Mouse (Mus musculus) embryonic facial prominence, embryonic 10.5 days (tissue): ENCODE data around the gene Gabra5. TPM values are rescaled to one million over a fixed set of nuclear protein-coding genes. Genes with fewer than 3 reads are reported as not detected.
A peak's percentile ranks its signal among the peaks of the same experiment; 100 is the strongest.

Source experiments
- DNase-seq: peaks from one replicate; pipeline ENCODE4 v3.0.0-alpha.2; 2017; ENCODE audit warnings: low spot score
- H3K27ac ChIP-seq: fragments of 300-500 bp; sonication (generic); replicated peaks from 2 replicates; pipeline ENCODE4 v1.5.1; 2016; ENCODE audit warnings: mild to moderate bottlenecking
- H3K27me3 ChIP-seq: fragments of 300-500 bp; sonication (generic); replicated peaks from 2 replicates; pipeline ENCODE4 v1.6.1; 2016; ENCODE audit warnings: low read depth, mild to moderate bottlenecking; ENCODE audit not compliant: poor library complexity, severe bottlenecking
- H3K36me3 ChIP-seq: fragments of 300-500 bp; sonication (generic); replicated peaks from 2 replicates; pipeline ENCODE4 v1.6.1; 2016; ENCODE audit warnings: mild to moderate bottlenecking, moderate library complexity
- H3K4me1 ChIP-seq: fragments of 300-500 bp; sonication (generic); 2 replicates; pipeline ENCODE4 v1.6.1; 2016
- H3K4me3 ChIP-seq: fragments of 300-500 bp; sonication (generic); 2 replicates; pipeline ENCODE4 v1.5.1; 2016; ENCODE audit warnings: mild to moderate bottlenecking, moderate library complexity
- H3K9me3 ChIP-seq: fragments of 300-500 bp; sonication (generic); 2 replicates; pipeline ENCODE4 v1.6.1; 2016; ENCODE audit warnings: mild to moderate bottlenecking
- WGBS: fragments of 180-500 bp; shearing (Covaris S2); methylation state at CpG from one replicate; pipeline ENCODE4 v1.1.7; 2016; 5-methylcytosine and 5-hydroxymethylcytosine counted together
- polyA plus RNA-seq: library from polyadenylated mRNA; unstranded; fragments of >200 nt; fragmentation: Nextera tagmentation; extraction: Ambion mirVana; gene quantifications from 2 replicates; pipeline ENCODE4 v1.2.1, GENCODE M21; 2016

Gene Gabra5
- polyA plus RNA-seq, 1 experiment from 2014 or later, result 0.27 TPM

DNA sequence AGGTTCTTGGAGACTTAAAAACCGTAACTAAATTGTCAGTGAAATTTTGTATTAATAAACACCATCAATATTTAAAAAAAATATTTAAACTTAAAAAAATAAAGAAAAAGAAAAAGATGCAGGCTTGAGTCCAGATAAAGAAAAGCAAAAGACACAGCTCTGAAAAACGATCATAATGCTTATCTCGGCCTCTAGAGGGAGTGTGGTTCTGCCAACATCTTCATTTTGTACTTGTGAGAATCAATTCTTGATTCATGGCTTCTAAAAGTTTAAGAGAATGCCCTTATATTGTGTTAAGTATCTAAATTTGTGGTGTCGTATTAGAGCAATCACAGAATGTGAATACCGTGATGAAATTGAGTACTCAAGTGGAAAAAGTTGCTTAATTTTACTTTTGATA is 49.5 kb downstream of the Gabra5 start:
- 71% methylated on average over 5 of the region's 5 CpGs for WGBS
- H3K4me1 ChIP-seq, result no peaks in the 10 kb centered on the region
- no peaks in the 10 kb centered on the region for H3K36me3 ChIP-seq
- H3K27ac ChIP-seq, result no peak overlapping the region
- 0 out of 2 replicates have a peak, but pooled peaks cover 2% of the 10 kb centered on the region for H3K9me3 ChIP-seq
- no peaks in the 10 kb centered on the region for H3K27me3 ChIP-seq
- no peak for DNase-seq
- H3K4me3 ChIP-seq, result no peak overlapping the region

DNA sequence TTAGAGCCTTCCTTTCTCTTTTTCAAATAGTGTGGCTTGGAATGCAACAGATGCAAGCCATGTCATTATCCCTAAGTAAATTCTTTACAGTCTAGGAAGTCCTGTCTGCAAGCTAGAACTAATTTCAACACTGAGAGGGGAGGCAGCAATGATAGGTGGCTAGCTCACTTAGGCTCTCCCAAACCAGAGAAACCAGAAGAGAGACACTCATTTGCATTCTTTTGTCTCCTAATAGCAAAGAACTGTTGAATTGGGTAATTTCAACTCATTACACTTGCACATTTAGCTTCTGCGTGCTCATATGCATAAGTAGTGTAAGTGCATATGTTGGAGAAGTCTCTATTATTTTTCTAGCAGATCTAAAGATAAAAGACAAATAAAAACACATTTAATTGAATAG is 61.6 kb downstream of the Gabra5 start:
- Histone ChIP-seq H3K9me3 (no peaks in the 10 kb centered on the region), H3K27ac (no peak overlapping the region), H3K27me3 (no peaks in the 10 kb centered on the region), H3K4me1 (no peaks in the 10 kb centered on the region), H3K4me3 (no peak overlapping the region), H3K36me3 (no peaks in the 10 kb centered on the region)
- DNase-seq, result no peak
- WGBS, result 78% methylated on average over 1 of the region's 1 CpGs

DNA sequence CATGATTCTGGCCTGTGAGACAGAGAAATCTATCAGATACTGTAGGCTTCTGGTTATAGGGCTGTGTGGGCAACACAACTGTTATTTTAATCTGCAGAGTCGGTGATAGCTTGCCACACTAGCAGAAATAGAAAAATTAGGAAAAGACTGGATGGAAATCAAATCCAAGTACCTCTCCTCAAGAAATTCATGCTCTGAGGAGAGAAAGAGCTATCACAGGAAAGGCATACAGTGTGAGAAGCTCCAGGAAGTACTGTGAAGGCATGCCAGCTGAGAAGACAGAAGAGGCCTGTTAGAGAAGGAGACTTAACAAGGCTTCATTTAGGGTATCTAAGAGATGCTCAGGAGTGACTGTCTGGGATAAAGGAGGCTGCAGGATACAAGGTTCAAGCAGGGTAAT is 87.2 kb downstream of the Gabra5 start:
- DNase-seq, result no peak
- H3K9me3 ChIP-seq, result no peaks in the 10 kb centered on the region

DNA sequence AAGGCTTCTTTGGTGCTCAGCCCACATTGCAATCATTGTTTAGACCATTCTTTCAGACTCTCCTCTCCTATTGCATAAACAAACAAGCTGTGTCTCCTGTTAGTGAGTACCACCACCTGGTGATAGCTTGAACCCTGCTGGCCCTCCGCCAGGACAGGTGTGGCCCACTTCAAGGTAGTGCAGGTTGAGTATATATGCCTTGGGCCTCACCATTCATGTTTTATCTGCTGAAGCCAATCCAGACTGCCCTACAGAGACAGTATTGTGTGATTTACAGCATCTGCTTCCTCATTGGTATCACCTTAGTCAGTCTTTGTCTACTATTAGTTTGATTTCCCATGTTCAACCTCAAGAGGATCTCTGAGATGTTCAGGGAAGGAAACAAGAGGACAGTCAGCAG is 88.8 kb downstream of the Gabra5 start:
- no peaks in the 10 kb centered on the region for H3K9me3 ChIP-seq
- no peaks in the 10 kb centered on the region for H3K4me1 ChIP-seq
- no peaks in the 10 kb centered on the region for H3K27me3 ChIP-seq
- no peak overlapping the region for H3K4me3 ChIP-seq
- H3K36me3 ChIP-seq, result no peaks in the 10 kb centered on the region
- DNase-seq, result no peak
- H3K27ac ChIP-seq, result no peak overlapping the region
- 86% methylated on average over 1 of the region's 1 CpGs for WGBS

More for the DNA sequence above, 87.2 kb downstream of the Gabra5 start:
- H3K4me1 ChIP-seq, result no peaks in the 10 kb centered on the region
- no peak overlapping the region for H3K4me3 ChIP-seq
- H3K27ac ChIP-seq, result no peak overlapping the region
- no peaks in the 10 kb centered on the region for H3K36me3 ChIP-seq
- H3K27me3 ChIP-seq, result no peaks in the 10 kb centered on the region
- WGBS, result 85% methylated on average over 1 of the region's 1 CpGs

DNA sequence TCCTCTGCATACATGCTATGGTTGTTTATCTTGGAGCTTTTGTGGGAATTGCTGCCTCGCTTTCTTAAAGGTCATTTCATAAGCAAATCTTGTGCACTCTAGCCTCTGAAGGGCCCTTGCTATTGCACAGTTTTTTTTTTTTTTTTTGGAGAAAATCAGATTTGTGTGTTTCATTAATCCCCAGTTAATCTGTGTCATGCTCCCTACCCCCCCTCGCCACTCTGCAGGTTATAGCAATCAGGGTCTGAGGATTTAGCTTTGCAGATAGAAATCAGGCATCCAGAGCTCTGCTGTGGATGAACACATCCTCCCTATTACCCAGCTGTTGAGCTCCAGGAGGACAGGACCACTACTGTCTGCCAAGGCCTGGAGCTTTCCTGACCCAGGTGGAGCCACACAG is 90.5 kb downstream of the Gabra5 start, which contains the start of gene Gabrb3:
Gabrb3 (plus strand) TSS at position 301 of the 400 bp plus-strand sequence.
- WGBS, result 93% methylated on average over 2 of the region's 2 CpGs
- Histone ChIP-seq H3K27me3 (no peaks in the 10 kb centered on the region), H3K9me3 (no peaks in the 10 kb centered on the region), H3K27ac (no peak within 1 kb of the TSS), H3K4me1 (no peaks in the 10 kb centered on the region), H3K36me3 (no peaks in the 10 kb centered on the region), H3K4me3 (no peak within 1 kb of the TSS)
- no peak for DNase-seq

DNA sequence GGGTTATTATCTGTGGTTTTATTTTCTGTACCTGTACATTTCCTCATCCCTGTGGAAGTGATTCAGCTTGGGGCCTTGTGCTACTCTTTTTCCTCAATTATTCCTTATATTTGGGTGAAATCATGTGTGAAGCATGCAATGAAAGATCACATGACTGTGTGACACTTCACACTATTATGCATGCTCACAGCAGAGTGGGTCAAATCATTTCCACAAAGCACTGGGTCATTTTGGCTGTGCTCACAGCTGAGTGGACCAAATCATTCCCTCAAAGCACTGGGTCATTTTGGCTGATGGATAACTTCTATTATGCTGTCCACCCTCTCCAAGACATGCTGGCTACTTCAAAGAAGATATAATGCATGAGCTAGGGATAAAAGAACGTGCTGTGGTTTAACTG is 97.0 kb downstream of the Gabra5 start:
- Histone ChIP-seq H3K9me3 (no peaks in the 10 kb centered on the region), H3K4me3 (no peak overlapping the region), H3K36me3 (no peaks in the 10 kb centered on the region), H3K27me3 (no peaks in the 10 kb centered on the region), H3K4me1 (no peaks in the 10 kb centered on the region), H3K27ac (no peak overlapping the region)
- no peak for DNase-seq
- WGBS, result 41% methylated on average over 1 of the region's 1 CpGs

DNA sequence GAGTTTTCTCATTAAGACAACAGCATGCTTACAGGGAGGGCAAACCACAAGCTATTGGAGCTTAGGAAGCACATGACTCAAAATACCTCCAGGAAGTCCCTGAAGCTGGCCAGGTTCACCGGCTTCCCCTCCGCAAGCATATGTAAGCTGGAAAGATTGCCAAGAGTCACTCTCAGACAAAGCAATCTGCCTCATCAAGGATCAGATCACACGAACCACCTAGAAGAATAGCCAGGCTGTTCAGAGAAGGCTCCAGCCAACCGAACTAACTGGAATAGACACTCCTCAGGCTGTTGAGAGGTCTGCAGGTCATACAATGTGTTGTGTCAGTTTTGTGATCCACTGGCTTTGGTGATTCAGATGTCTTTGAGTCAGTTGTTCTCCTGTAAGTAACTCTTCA is 98.7 kb downstream of the Gabra5 start:
- Histone ChIP-seq H3K9me3 (no peaks in the 10 kb centered on the region), H3K27ac (no peak overlapping the region), H3K27me3 (no peaks in the 10 kb centered on the region), H3K36me3 (no peaks in the 10 kb centered on the region), H3K4me3 (no peak overlapping the region), H3K4me1 (no peaks in the 10 kb centered on the region)
- WGBS, result 92% methylated on average over 4 of the region's 4 CpGs
- DNase-seq, result no peak

DNA sequence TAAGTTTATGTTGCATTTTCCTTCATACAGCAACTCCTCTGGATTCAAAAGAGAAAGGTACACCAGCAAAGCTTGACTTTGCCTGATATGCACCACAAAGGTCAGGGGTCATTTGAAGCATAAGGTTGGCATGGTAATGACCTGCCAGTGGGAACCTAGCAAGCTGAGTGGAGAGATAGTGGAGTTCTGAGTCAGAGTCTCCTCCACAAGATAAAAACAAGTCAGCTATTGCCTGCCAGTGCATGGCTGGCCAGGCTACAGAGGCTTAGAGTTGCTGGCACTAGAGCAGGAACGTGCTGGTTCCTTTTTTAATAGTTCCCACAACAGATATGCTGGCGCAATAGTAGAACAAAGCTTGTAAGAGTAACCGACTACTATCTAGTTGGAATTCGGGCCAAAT is 116.3 kb downstream of the Gabra5 start:
- WGBS, result 92% methylated on average over 4 of the region's 4 CpGs
- no peaks in the 10 kb centered on the region for H3K9me3 ChIP-seq
- H3K4me3 ChIP-seq, result no peak overlapping the region
- 0 out of 2 replicates have a peak, but pooled peaks cover under 1% of the 10 kb centered on the region for H3K27me3 ChIP-seq
- H3K4me1 ChIP-seq, result peaks cover 3% of the 10 kb centered on the region; the same call in 1 of the 2 replicates
- no peak for DNase-seq
- H3K36me3 ChIP-seq, result no peaks in the 10 kb centered on the region
- H3K27ac ChIP-seq, result no peak overlapping the region

DNA sequence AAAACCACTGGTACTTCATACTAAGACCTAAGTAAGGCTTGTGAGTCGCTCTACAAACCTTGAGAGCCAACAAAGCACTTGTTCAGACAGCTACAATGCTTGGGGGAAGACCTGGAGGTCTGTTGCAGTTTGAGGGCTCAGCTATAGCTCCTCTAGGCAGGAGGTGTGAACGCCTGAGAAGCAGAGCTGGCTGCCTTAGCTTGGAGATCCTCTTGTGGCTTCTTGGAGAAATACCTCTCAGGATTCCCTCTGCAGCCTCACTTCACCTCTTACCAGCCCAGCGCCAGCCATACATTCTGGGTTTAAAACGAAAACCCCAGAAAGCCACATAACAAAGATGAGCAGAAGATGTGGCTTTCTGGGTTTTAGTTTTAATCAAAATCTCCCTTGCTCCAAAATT is 119.8 kb downstream of the Gabra5 start:
- 44% methylated on average over 4 of the region's 4 CpGs for WGBS
- no peak for DNase-seq
- H3K4me3 ChIP-seq, result no peak overlapping the region

DNA sequence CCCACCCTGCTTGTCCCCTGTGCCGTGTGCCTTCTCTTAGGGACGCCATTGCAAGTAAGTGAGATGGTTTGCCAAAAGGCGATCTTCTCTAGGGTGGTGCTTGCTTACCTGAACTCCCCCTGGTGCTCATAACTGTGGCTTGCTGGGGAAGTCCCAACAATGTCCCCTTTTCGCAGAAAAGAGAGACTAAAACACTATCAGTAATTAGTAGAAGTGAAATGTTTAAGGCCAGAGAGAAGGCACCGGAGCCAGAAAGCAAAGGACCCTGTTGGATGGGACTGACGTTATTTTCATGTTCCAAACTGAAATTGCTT is 122.6 kb downstream of the Gabra5 start:
- 22% methylated on average over 6 of the region's 6 CpGs for WGBS
- no peak for DNase-seq
- no peaks in the 10 kb centered on the region for H3K9me3 ChIP-seq

More for the DNA sequence above, 119.8 kb downstream of the Gabra5 start:
- Histone ChIP-seq H3K4me1 (peaks cover 14% of the 10 kb centered on the region), H3K36me3 (no peaks in the 10 kb centered on the region), H3K9me3 (no peaks in the 10 kb centered on the region), H3K27me3 (peaks cover 35% of the 10 kb centered on the region), H3K27ac (no peak overlapping the region)

DNA sequence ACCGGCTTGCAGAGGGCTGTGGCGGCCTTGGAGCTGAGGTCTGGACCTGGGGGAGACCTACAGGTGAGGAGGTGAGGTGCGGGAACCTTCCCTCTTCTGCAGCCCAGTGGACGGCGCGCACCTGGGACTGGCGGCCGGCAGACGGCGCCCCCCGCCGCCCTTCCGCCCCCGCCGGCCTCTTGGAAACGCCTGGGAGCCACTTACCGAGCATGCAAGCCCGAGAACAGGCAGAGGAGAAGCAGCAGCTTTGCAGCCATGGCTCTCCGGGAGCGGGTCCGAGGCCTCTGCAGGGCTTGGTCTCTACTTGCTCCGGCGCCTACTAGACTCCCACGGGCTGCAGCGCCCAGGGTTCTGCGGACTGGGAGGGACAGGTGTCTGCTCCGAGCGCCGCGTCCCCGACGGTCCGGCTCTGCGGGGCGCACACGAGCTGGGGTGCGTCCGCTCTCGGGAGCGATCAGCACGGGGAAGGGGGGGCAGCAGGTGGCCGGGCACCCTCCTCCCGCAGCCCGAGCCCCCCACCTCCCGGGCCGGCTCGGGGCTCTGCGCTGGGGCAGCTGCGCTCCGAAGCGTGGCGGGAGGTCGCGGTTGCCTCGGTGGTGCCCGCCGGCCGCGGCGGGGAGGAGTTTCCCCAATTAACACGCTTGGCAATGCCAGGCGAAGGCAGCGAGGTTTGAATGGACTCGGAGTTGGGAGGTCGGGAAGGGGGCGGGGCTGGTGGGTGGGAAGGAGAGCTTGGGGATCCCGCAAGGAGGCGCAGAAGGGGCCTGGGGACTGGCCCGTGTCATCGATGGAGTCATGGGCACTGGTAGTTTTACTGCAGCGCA is 123.1 kb downstream of the Gabra5 start, which contains the start of gene Gabrg3:
Gabrg3 (minus strand) TSS at position 672 of the 824 bp plus-strand sequence.
- under 1% methylated on average over 71 of the region's 71 CpGs for WGBS
- peaks cover 42% of the 10 kb centered on the region for H3K27me3 ChIP-seq
- no peaks in the 10 kb centered on the region for H3K9me3 ChIP-seq
- DNase-seq, result peak; percentile 52
- H3K36me3 ChIP-seq, result no peaks in the 10 kb centered on the region
- peak within 1 kb of the TSS; percentile 71 for H3K4me3 ChIP-seq
- H3K27ac ChIP-seq, result no peak within 1 kb of the TSS; the same call in 1 of the 2 replicates
- peaks cover 11% of the 10 kb centered on the region for H3K4me1 ChIP-seq

More for the DNA sequence above, 122.6 kb downstream of the Gabra5 start:
- H3K27ac ChIP-seq, result no peak overlapping the region
- H3K36me3 ChIP-seq, result no peaks in the 10 kb centered on the region
- peaks cover 42% of the 10 kb centered on the region for H3K27me3 ChIP-seq
- peak overlapping the region; percentile 71 for H3K4me3 ChIP-seq
- peaks cover 13% of the 10 kb centered on the region for H3K4me1 ChIP-seq

DNA sequence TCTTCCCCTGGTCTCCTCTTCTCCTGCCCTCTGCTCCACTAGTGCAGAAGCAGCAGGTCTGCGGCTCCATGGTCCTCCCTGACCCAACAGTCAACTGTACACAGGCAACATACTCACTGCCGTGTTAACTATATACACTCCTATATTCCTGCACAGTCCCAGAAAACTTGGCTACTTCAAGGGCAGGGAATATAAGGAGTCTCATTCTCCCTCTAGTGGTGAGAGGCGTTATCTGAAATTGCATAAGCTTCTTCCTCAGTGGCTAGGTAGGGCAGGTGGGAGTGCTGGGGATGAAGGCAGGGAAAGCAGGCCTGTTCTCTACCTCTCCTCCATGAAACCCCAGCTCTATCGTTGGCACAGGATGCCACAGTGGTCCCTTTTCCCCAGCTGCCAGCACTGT is 125.7 kb downstream of the Gabra5 start:
- 33% methylated on average over 4 of the region's 4 CpGs for WGBS
- no peak overlapping the region for H3K27ac ChIP-seq
- no peaks in the 10 kb centered on the region for H3K36me3 ChIP-seq
- no peaks in the 10 kb centered on the region for H3K9me3 ChIP-seq
- H3K4me1 ChIP-seq, result peaks cover 11% of the 10 kb centered on the region
- H3K4me3 ChIP-seq, result no peak overlapping the region
- peaks cover 42% of the 10 kb centered on the region for H3K27me3 ChIP-seq
- no peak for DNase-seq

DNA sequence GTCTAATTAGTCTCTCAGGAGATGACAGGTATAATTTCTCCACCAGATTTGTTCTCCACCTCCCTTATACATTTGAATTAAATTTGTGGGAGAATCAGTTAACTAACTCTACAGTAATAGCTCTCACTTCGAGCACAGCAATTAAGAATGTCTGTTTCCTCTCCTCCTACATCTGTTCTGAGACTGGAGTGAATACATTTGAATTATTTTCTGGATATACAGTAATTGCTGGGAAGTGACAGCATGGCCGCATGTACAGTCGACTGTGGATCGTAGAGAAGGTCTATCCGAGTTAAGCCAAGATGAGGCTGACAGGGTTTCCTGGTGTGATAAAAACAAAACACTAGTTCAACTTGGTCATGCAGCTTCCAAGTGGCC is 143.9 kb downstream of the Gabra5 start:
- DNase-seq, result no peak
- 89% methylated on average over 5 of the region's 5 CpGs for WGBS
- no peak overlapping the region for H3K4me3 ChIP-seq
- H3K9me3 ChIP-seq, result no peaks in the 10 kb centered on the region
- no peak overlapping the region for H3K27ac ChIP-seq
- no peaks in the 10 kb centered on the region for H3K27me3 ChIP-seq
- H3K36me3 ChIP-seq, result no peaks in the 10 kb centered on the region
- no peaks in the 10 kb centered on the region for H3K4me1 ChIP-seq
